ENCODE assay signal across 28 mouse cellular contexts in genomic region chr8:94192926-94193325, GRCm38 (mm10). TPM values are rescaled to one million over a fixed set of nuclear protein-coding genes. Genes with fewer than 3 reads are reported as not detected.
DNase-seq lines count a peak whose midpoint lies in the region; ATAC-seq and TF ChIP-seq lines count a peak whose summit lies in the region.
"Had no signal": no experiment of that assay in that cellular context is flagged by ENCODE, and none has a peak within 500 bp of the region (broad histone marks: within the 10 kb centered on the region; RNA-seq: fewer than 3 reads in every experiment).

No protein-coding gene starts in this region.

- 0 out of 2 replicates have a peak, but pooled peaks cover under 1% of the 10 kb centered on the region for H3K27me3 ChIP-seq in embryonic facial prominence, embryonic 14.5 days (replicated peaks; ENCODE audit: control insufficient read depth, insufficient read depth, low read length)
- H3K27me3 ChIP-seq in embryonic facial prominence, embryonic 10.5 days (replicated peaks; ENCODE audit: low read depth, poor library complexity, severe bottlenecking) = peaks cover 25% of the 10 kb centered on the region
- H3K27me3 ChIP-seq in midbrain, embryonic 14.5 days (ENCODE audit: control insufficient read depth, insufficient read depth, low read length) = no peaks in the 10 kb centered on the region
- H3K27me3 ChIP-seq: heart, embryonic 15.5 days; intestine, embryonic 15.5 days; neural tube, embryonic 12.5 days had no signal

- peak; percentile 53; the same call in 1 of the 2 replicates for ATAC-seq in embryonic facial prominence, embryonic 14.5 days (ENCODE audit: low read depth)
- no peak for ATAC-seq in midbrain, embryonic 14.5 days (ENCODE audit: low FRiP score, low TSS enrichment)
- no peak for ATAC-seq in megakaryocyte-erythroid progenitor cell, adult 5-6 weeks (replicated peaks; ENCODE audit: low FRiP score, low TSS enrichment, poor library complexity, severe bottlenecking)
- ATAC-seq: intestine, embryonic 15.5 days had no signal

- H3K4me2 ChIP-seq in embryonic facial prominence, embryonic 14.5 days (ENCODE audit: low read depth, low read length) = no peak overlapping the region
- H3K4me2 ChIP-seq in midbrain, embryonic 14.5 days (ENCODE audit: low read length) = no peak overlapping the region
- H3K4me2 ChIP-seq: heart, embryonic 15.5 days; hindbrain, embryonic 15.5 days; intestine, embryonic 15.5 days; limb, embryonic 15.5 days; liver, embryonic 15.5 days; midbrain, embryonic 11.5 days; neural tube, embryonic 12.5 days had no signal

- no peak overlapping the region for H3K27ac ChIP-seq in embryonic facial prominence, embryonic 14.5 days (replicated peaks; ENCODE audit: low read depth, low read length)
- no peak overlapping the region for H3K27ac ChIP-seq in embryonic facial prominence, embryonic 10.5 days (replicated peaks)
- H3K27ac ChIP-seq in layer of hippocampus, adult 2 months = peak overlapping the region; percentile 48; the same call in 1 of the 2 replicates
- H3K27ac ChIP-seq in midbrain, embryonic 14.5 days (replicated peaks; ENCODE audit: low read depth, low read length) = no peak overlapping the region
- H3K27ac ChIP-seq: heart, embryonic 15.5 days; hindbrain, embryonic 15.5 days; intestine, embryonic 15.5 days; limb, embryonic 15.5 days; liver, embryonic 15.5 days; macrophage; neural tube, embryonic 12.5 days had no signal

- no peak overlapping the region for H3K4me3 ChIP-seq in embryonic facial prominence, embryonic 14.5 days (ENCODE audit: low read depth, low read length)
- no peak overlapping the region for H3K4me3 ChIP-seq in embryonic facial prominence, embryonic 10.5 days
- H3K4me3 ChIP-seq in layer of hippocampus, adult 2 months = no peak overlapping the region
- no peak overlapping the region for H3K4me3 ChIP-seq in midbrain, embryonic 14.5 days (replicated peaks; ENCODE audit: low read depth, low read length)
- H3K4me3 ChIP-seq: heart, embryonic 15.5 days; hindbrain, embryonic 15.5 days; intestine, embryonic 15.5 days; limb, embryonic 15.5 days; liver, embryonic 15.5 days; neural tube, embryonic 12.5 days had no signal

- peak; percentile 65 for DNase-seq in embryonic facial prominence, embryonic 14.5 days (ENCODE audit: low spot score)
- no peak for DNase-seq in embryonic facial prominence, embryonic 10.5 days (ENCODE audit: low spot score)
- no peak for DNase-seq in layer of hippocampus, adult 2 months (ENCODE audit: low spot score in 2 of 2)
- no peak for DNase-seq in layer of hippocampus, postnatal 36 days
- peak; percentile 28 for DNase-seq in NIH3T3 (ENCODE audit: low read depth)
- peak; percentile 33 to 67 for DNase-seq in gastrocnemius, adult 8-10 months (ENCODE audit: low spot score in 2 of 2)
- no peak for DNase-seq in midbrain, embryonic 14.5 days
- DNase-seq: B cell, adult 2 months; cerebellum, adult 9-11 months; heart, postnatal 4 days; right cerebral cortex, adult 18-20 months; thymus, postnatal 25 days had no signal

- H3K9ac ChIP-seq in embryonic facial prominence, embryonic 14.5 days (ENCODE audit: low read depth, low read length) = no peak overlapping the region
- no peak overlapping the region for H3K9ac ChIP-seq in midbrain, embryonic 14.5 days (replicated peaks; ENCODE audit: low read length)
- H3K9ac ChIP-seq: heart, embryonic 15.5 days; hindbrain, embryonic 15.5 days; intestine, embryonic 15.5 days; limb, embryonic 15.5 days; liver, embryonic 15.5 days; neural tube, embryonic 12.5 days had no signal

- no peaks in the 10 kb centered on the region for H3K4me1 ChIP-seq in embryonic facial prominence, embryonic 14.5 days (ENCODE audit: control insufficient read depth, insufficient read depth, low read length)
- peaks cover 28% of the 10 kb centered on the region for H3K4me1 ChIP-seq in embryonic facial prominence, embryonic 10.5 days
- H3K4me1 ChIP-seq in midbrain, embryonic 14.5 days (ENCODE audit: control insufficient read depth, insufficient read depth, low read length) = no peaks in the 10 kb centered on the region
- H3K4me1 ChIP-seq: intestine, embryonic 15.5 days had no signal

- WGBS in embryonic facial prominence, embryonic 14.5 days = 47% methylated on average over 1 of the region's 1 CpGs
- WGBS in embryonic facial prominence, embryonic 10.5 days = 37% methylated on average over 1 of the region's 1 CpGs
- WGBS in midbrain, embryonic 14.5 days = 76% methylated on average over 1 of the region's 1 CpGs

- H3K36me3 ChIP-seq in embryonic facial prominence, embryonic 14.5 days (ENCODE audit: control insufficient read depth, insufficient read depth, low read length) = no peaks in the 10 kb centered on the region
- no peaks in the 10 kb centered on the region for H3K36me3 ChIP-seq in embryonic facial prominence, embryonic 10.5 days (replicated peaks)
- H3K36me3 ChIP-seq in midbrain, embryonic 14.5 days (ENCODE audit: control insufficient read depth, insufficient read depth, low read length) = no peaks in the 10 kb centered on the region
- H3K36me3 ChIP-seq: heart, embryonic 15.5 days; hindbrain, embryonic 15.5 days; intestine, embryonic 15.5 days; limb, embryonic 15.5 days; liver, embryonic 15.5 days; neural tube, embryonic 12.5 days had no signal

- TF ChIP-seq CTCF in layer of hippocampus, adult 2 months (conservative IDR thresholded peaks at IDR 0.05) = no peak

- H3K9me3 ChIP-seq in embryonic facial prominence, embryonic 14.5 days (ENCODE audit: control insufficient read depth, low read length) = no peaks in the 10 kb centered on the region
- no peaks in the 10 kb centered on the region for H3K9me3 ChIP-seq in embryonic facial prominence, embryonic 10.5 days
- H3K9me3 ChIP-seq in midbrain, embryonic 14.5 days (ENCODE audit: control insufficient read depth, low read length) = no peaks in the 10 kb centered on the region
- H3K9me3 ChIP-seq: heart, embryonic 15.5 days; hindbrain, embryonic 15.5 days; intestine, embryonic 15.5 days; limb, embryonic 15.5 days; liver, embryonic 15.5 days; neural tube, embryonic 12.5 days had no signal

RNA-seq across cellular contexts. Expression of gene Mt1, which starts 14.0 kb away (rescaled TPM):
- polyA plus RNA-seq in embryonic facial prominence, embryonic 14.5 days (2014; fragmentation: Nextera tagmentation; extraction: Ambion mirVana) = 167 and 193 TPM in 2 replicates
- 184 and 196 TPM in 2 replicates for polyA plus RNA-seq in embryonic facial prominence, embryonic 10.5 days (2016; fragmentation: Nextera tagmentation; extraction: Ambion mirVana)
- 100 to 1,000 TPM; 636 to 650 TPM for total RNA-seq in layer of hippocampus, adult 2 months (2021)
- 100 to 1,000 TPM; 532 to 675 TPM for total RNA-seq in layer of hippocampus, postnatal 36 days (2021)
- total RNA-seq in gastrocnemius, adult 8-10 months (2022) = 10 to 100 TPM; 11.7 to 74.5 (median 17.7) TPM
- polyA plus RNA-seq in midbrain, embryonic 14.5 days (2014; fragmentation: Nextera tagmentation; extraction: Ambion mirVana) = 34.9 and 38.4 TPM in 2 replicates
- total RNA-seq in megakaryocyte-erythroid progenitor cell, adult 5-6 weeks (2014; fragmentation: Nextera tagmentation) = 524 and 583 TPM in 2 replicates
- total RNA-seq in megakaryocyte-erythroid progenitor cell, adult 5-6 weeks (2017) = 648 and 717 TPM in 2 replicates

RNA-seq across cellular contexts. Expression of gene Mt2, which starts 20.5 kb away (rescaled TPM):
- 57.5 and 60.3 TPM in 2 replicates for polyA plus RNA-seq in embryonic facial prominence, embryonic 14.5 days (2014; fragmentation: Nextera tagmentation; extraction: Ambion mirVana)
- polyA plus RNA-seq in embryonic facial prominence, embryonic 10.5 days (2016; fragmentation: Nextera tagmentation; extraction: Ambion mirVana) = 55.1 and 61.0 TPM in 2 replicates
- 100 to 1,000 TPM; 545 to 546 TPM for total RNA-seq in layer of hippocampus, adult 2 months (2021)
- total RNA-seq in layer of hippocampus, postnatal 36 days (2021) = 100 to 1,000 TPM; 418 to 575 TPM
- 10 to 100 TPM; 12.9 to 75.1 (median 15.1) TPM for total RNA-seq in gastrocnemius, adult 8-10 months (2022)
- 7.9 and 9.3 TPM in 2 replicates for polyA plus RNA-seq in midbrain, embryonic 14.5 days (2014; fragmentation: Nextera tagmentation; extraction: Ambion mirVana)
- total RNA-seq in megakaryocyte-erythroid progenitor cell, adult 5-6 weeks (2014; fragmentation: Nextera tagmentation) = 352 and 428 TPM in 2 replicates
- total RNA-seq in megakaryocyte-erythroid progenitor cell, adult 5-6 weeks (2017) = 400 TPM in 2 replicates

RNA-seq across cellular contexts. Expression of gene Nup93, which starts 21.4 kb away (rescaled TPM):
- 60.9 and 77.0 TPM in 2 replicates for polyA plus RNA-seq in embryonic facial prominence, embryonic 14.5 days (2014; fragmentation: Nextera tagmentation; extraction: Ambion mirVana)
- polyA plus RNA-seq in embryonic facial prominence, embryonic 10.5 days (2016; fragmentation: Nextera tagmentation; extraction: Ambion mirVana) = 150 and 152 TPM in 2 replicates
- total RNA-seq in layer of hippocampus, adult 2 months (2021) = 10 to 100 TPM; 62.9 to 66.3 TPM
- 10 to 100 TPM; 56.7 to 74.8 TPM for total RNA-seq in layer of hippocampus, postnatal 36 days (2021)
- total RNA-seq in gastrocnemius, adult 8-10 months (2022) = 10 to 100 TPM in 3 of 4 experiments, 1 to 10 TPM in 1; 9.7 to 14.2 (median 12.1) TPM
- polyA plus RNA-seq in midbrain, embryonic 14.5 days (2014; fragmentation: Nextera tagmentation; extraction: Ambion mirVana) = 58.5 and 75.4 TPM in 2 replicates
- total RNA-seq in megakaryocyte-erythroid progenitor cell, adult 5-6 weeks (2014; fragmentation: Nextera tagmentation) = 66.6 and 86.4 TPM in 2 replicates
- total RNA-seq in megakaryocyte-erythroid progenitor cell, adult 5-6 weeks (2017) = 55.1 and 69.6 TPM in 2 replicates

RNA-seq across cellular contexts. Expression of gene Mt3, which starts 40.5 kb away (rescaled TPM):
- polyA plus RNA-seq in embryonic facial prominence, embryonic 14.5 days (2014; fragmentation: Nextera tagmentation; extraction: Ambion mirVana) = 10.8 and 14.1 TPM in 2 replicates
- polyA plus RNA-seq in embryonic facial prominence, embryonic 10.5 days (2016; fragmentation: Nextera tagmentation; extraction: Ambion mirVana) = 4.9 and 10.0 TPM in 2 replicates
- 1,000 to 10,000 TPM; 1,175 to 1,192 TPM for total RNA-seq in layer of hippocampus, adult 2 months (2021)
- total RNA-seq in layer of hippocampus, postnatal 36 days (2021) = 1,000 to 10,000 TPM; 1,130 to 1,248 TPM
- total RNA-seq in gastrocnemius, adult 8-10 months (2022) = 1 to 10 TPM in 3 of 4 experiments, not detected in 1; 2.0 to 2.4 (median 2.2) TPM
- 137 and 212 TPM in 2 replicates for polyA plus RNA-seq in midbrain, embryonic 14.5 days (2014; fragmentation: Nextera tagmentation; extraction: Ambion mirVana)
- total RNA-seq in megakaryocyte-erythroid progenitor cell, adult 5-6 weeks (2014; fragmentation: Nextera tagmentation) = not detected in 2 replicates
- not detected in 2 replicates for total RNA-seq in megakaryocyte-erythroid progenitor cell, adult 5-6 weeks (2017)
- polyA plus RNA-seq: liver, embryonic 15.5 days; macrophage had no signal

RNA-seq across cellular contexts. Expression of gene Mt4, which starts 55.9 kb away (rescaled TPM):
- polyA plus RNA-seq in embryonic facial prominence, embryonic 14.5 days (2014; fragmentation: Nextera tagmentation; extraction: Ambion mirVana) = 1.4 TPM in 1 of 2 replicates, not detected in the other
- polyA plus RNA-seq in embryonic facial prominence, embryonic 10.5 days (2016; fragmentation: Nextera tagmentation; extraction: Ambion mirVana) = not detected in 2 replicates
- not detected for total RNA-seq in layer of hippocampus, adult 2 months (2021)
- total RNA-seq in layer of hippocampus, postnatal 36 days (2021) = not detected
- not detected for total RNA-seq in gastrocnemius, adult 8-10 months (2022)
- polyA plus RNA-seq in midbrain, embryonic 14.5 days (2014; fragmentation: Nextera tagmentation; extraction: Ambion mirVana) = not detected in 2 replicates
- not detected in 2 replicates for total RNA-seq in megakaryocyte-erythroid progenitor cell, adult 5-6 weeks (2014; fragmentation: Nextera tagmentation)
- not detected in 2 replicates for total RNA-seq in megakaryocyte-erythroid progenitor cell, adult 5-6 weeks (2017)
- total RNA-seq: heart, adult 8-10 months; heart, postnatal 4 days; layer of hippocampus, postnatal 25 days; left cerebral cortex, postnatal 14 days had no signal
- polyA plus RNA-seq: forebrain, embryonic 11.5 days; heart, embryonic 15.5 days; hindbrain, embryonic 15.5 days; kidney, embryonic 16.5 days; macrophage; midbrain, embryonic 11.5 days; neural tube, embryonic 12.5 days; small intestine, adult 2 months; testis, adult 2 months had no signal

Comparison
In these comparisons a context has a peak if more than half of its experiments do, and no peak if none do; other contexts are left out.
1. DNase-seq: peak in embryonic facial prominence, embryonic 14.5 days (single experiment), NIH3T3 (single experiment) and gastrocnemius, adult 8-10 months (2 of 2); none in embryonic facial prominence, embryonic 10.5 days (single experiment), layer of hippocampus, adult 2 months (0 of 2), layer of hippocampus, postnatal 36 days (0 of 2) and midbrain, embryonic 14.5 days (single experiment).
2. RNA of gene Mt1, which starts 14.0 kb away (total RNA-seq): 524 to 717 TPM in megakaryocyte-erythroid progenitor cell, adult 5-6 weeks, 532 to 675 TPM in layer of hippocampus, postnatal 36 days and 636 to 650 TPM in layer of hippocampus, adult 2 months; 11.7 to 74.5 TPM in gastrocnemius, adult 8-10 months; every median in the first group is over 4 times any median in the second.
3. RNA of gene Mt2, which starts 20.5 kb away (total RNA-seq): 418 to 575 TPM in layer of hippocampus, postnatal 36 days, 545 to 546 TPM in layer of hippocampus, adult 2 months and 352 to 428 TPM in megakaryocyte-erythroid progenitor cell, adult 5-6 weeks; 12.9 to 75.1 TPM in gastrocnemius, adult 8-10 months; every median in the first group is over 4 times any median in the second.